Mouse (Mus musculus): ENCODE results near the gene Elovl3.
"Not testable (repeated sequence)": the region's sequence is repeated elsewhere in the genome, so short reads cannot be mapped to it uniquely, and the experiment has no call there.

DNA sequence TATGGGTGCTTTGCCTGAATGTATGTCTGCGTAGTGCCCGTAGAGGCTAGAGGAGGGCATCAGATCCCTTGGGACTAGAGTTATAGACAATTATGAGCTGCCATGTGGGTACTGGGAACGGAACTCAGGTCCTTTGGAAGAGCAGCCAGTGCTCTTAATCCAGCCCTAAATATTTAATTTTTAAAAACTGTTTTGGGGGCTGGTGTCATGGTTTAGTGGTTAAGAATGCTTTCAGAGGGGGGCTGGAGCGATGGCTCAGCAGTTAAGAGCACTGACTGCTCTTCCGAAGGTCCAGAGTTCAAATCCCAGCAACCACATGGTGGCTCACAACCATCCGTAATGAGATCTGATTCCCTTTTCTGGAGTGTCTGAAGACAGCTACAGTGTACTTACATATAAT lies 2.0 kb upstream of the Elovl3 start:
- TF ChIP-seq CTCF (IDR thresholded peaks at IDR 0.05; ENCODE audit: low read depth, low read length); EP300 (IDR thresholded peaks at IDR 0.05; ENCODE audit: insufficient read depth, low read depth, low read length): not testable (repeated sequence)
